Mouse (Mus musculus) kidney, embryonic 15.5 days (tissue): ENCODE data around the gene Aox2. TPM values are rescaled to one million over a fixed set of nuclear protein-coding genes. Genes with fewer than 3 reads are reported as not detected.

Experiments
- polyA plus RNA-seq: library from polyadenylated mRNA; unstranded; fragments of >200 nt; fragmentation: Nextera tagmentation; extraction: Ambion mirVana; gene quantifications from 2 replicates; pipeline ENCODE4 v1.2.1, GENCODE M21; 2015

Aox2 gene
- polyA plus RNA-seq, 1 experiment from 2014 or later, result 0.08 TPM

Other genes starting within 250 kb of the Aox2 start
- gene Aox1, start 248.4 kb upstream of the Aox2 start, polyA plus RNA-seq, result 0.30 and 0.32 TPM in 2 replicates
- 4.4 and 5.2 TPM in 2 replicates for gene Aox3, start 165.2 kb upstream of the Aox2 start, polyA plus RNA-seq
- 0.05 and 0.60 TPM in 2 replicates for gene Aox4, start 67.9 kb upstream of the Aox2 start, polyA plus RNA-seq
- 367 and 397 TPM in 2 replicates for gene Bzw1, start 114.6 kb downstream of the Aox2 start, polyA plus RNA-seq
- 185 and 199 TPM in 2 replicates for gene Clk1, start 145.7 kb downstream of the Aox2 start, polyA plus RNA-seq
- gene Nif3l1, start 166.8 kb downstream of the Aox2 start, polyA plus RNA-seq, result 44.7 and 46.7 TPM in 2 replicates
- gene Ppil3, start 167.2 kb downstream of the Aox2 start, polyA plus RNA-seq, result 52.0 and 58.5 TPM in 2 replicates
- gene Orc2, start 226.8 kb downstream of the Aox2 start, polyA plus RNA-seq, result 31.7 and 33.3 TPM in 2 replicates